Mouse (Mus musculus) forebrain, embryonic 14.5 days (tissue): ENCODE measurements at regions not wholly inside any gene's neighbourhood (a gene's known extent, or its start where the extent isn't known, plus 50 kb on each side); places are given as distances from the start of the nearest gene placed in this dataset.
A peak's percentile ranks its signal among the peaks of the same experiment; 100 is the strongest.

Experiments used
- ATAC-seq: fragments of 200-750 bp; cut with Nextera tagmentation; 2 replicates; pipeline ENCODE4 v1.8.0; 2017; ENCODE audit warnings: mild to moderate bottlenecking, moderate library complexity
- DNase-seq: peaks from one replicate; pipeline ENCODE4 v3.0.0-alpha.2; 2015; ENCODE audit warnings: low spot score
- H3K27ac ChIP-seq: fragments of 300-500 bp; sonication (generic); 2 replicates; pipeline ENCODE4 v1.5.1; 2014; ENCODE audit warnings: low read depth, mild to moderate bottlenecking, control low read depth, low read length, moderate library complexity
- H3K27me3 ChIP-seq: fragments of 300-500 bp; sonication (generic); replicated peaks from 2 replicates; pipeline ENCODE4 v1.6.1; 2014; ENCODE audit warnings: low read length, control low read depth, mixed read lengths; ENCODE audit not compliant: control insufficient read depth, insufficient read depth
- H3K36me3 ChIP-seq: fragments of 300-500 bp; sonication (generic); 2 replicates; pipeline ENCODE4 v1.6.1; 2014; ENCODE audit warnings: low read length, control low read depth; ENCODE audit not compliant: control insufficient read depth, insufficient read depth
- H3K4me1 ChIP-seq: fragments of 300-500 bp; sonication (generic); 2 replicates; pipeline ENCODE4 v1.6.1; 2014; ENCODE audit warnings: antibody characterized with exemption, low read length, control low read depth; ENCODE audit not compliant: control insufficient read depth, insufficient read depth
- H3K4me2 ChIP-seq: fragments of 300-500 bp; sonication (generic); 2 replicates; pipeline ENCODE4 v1.6.1; 2014; ENCODE audit warnings: mild to moderate bottlenecking, control low read depth, low read length
- H3K4me3 ChIP-seq: fragments of 300-500 bp; sonication (generic); 2 replicates; pipeline ENCODE4 v1.5.1; 2014; ENCODE audit warnings: low read depth, low read length, control low read depth
- H3K9ac ChIP-seq: fragments of 300-500 bp; sonication (generic); 2 replicates; pipeline ENCODE4 v1.6.1; 2014; ENCODE audit warnings: mild to moderate bottlenecking, low read length, control low read depth, moderate library complexity
- H3K9me3 ChIP-seq: fragments of 300-500 bp; sonication (generic); replicated peaks from 2 replicates; pipeline ENCODE4 v1.6.1; 2016; ENCODE audit warnings: low read length, control low read depth, mixed read lengths; ENCODE audit not compliant: control insufficient read depth
- WGBS: fragments of 180-500 bp; shearing (Covaris S2); extraction: QIAGEN DNeasy Blood & Tissue Kit; methylation state at CpG from one replicate; pipeline ENCODE4 v1.1.7; 2014; 5-methylcytosine and 5-hydroxymethylcytosine counted together

- ATAC-seq (peak; percentile 41; the same call in 1 of the 2 replicates), DNase-seq (peak; percentile 51)
- Histone ChIP-seq H3K36me3 (no peaks in the 10 kb centered on the region), H3K4me2 (peak overlapping the region; percentile 62), H3K9me3 (no peaks in the 10 kb centered on the region), H3K4me3 (peak overlapping the region; percentile 26), H3K4me1 (peaks cover 23% of the 10 kb centered on the region), H3K9ac (peak overlapping the region; percentile 55; the same call in 1 of the 2 replicates), H3K27me3 (no peaks in the 10 kb centered on the region), H3K27ac (peak overlapping the region; percentile 70; the same call in 1 of the 2 replicates)
- 2% methylated on average over 12 of the region's 12 CpGs for WGBS
Observed at GRCm38 (mm10) chr7:37336171-37336850, 437.1 kb downstream of the Zfp536 start.

DNA sequence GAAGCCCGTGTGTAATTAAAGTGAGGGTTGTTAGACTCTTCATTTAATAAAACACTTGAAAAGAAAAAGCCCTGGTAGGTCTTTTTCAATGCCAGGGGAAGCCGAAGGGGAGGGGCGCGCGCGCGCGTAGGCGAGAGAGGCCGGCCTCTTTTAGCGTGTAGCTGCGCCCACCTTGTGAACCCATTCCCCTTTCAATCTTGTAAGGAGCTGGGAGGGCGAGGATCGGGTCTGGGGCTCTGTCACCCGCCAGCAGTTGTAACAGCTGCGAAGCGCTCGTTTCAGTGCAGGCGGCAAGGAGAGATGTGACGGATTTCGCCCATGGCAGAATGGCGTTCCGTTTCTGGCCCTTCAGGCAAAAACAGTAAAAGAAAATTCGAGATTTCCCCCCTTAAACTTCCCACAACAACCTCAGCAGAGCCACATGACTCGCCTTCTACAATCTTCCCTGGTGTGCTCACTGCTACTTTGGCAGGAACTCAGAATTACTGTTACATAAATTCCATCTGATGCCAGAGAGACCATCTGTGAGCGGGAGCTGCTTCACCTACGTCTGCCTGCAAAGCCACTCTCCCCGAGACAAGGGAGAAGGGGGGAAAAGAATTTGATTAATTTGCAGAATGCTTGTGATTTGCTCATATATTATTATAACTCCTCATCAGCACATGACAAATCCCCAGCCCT lies 436.4 kb downstream of the Zfp536 start:
- H3K9me3 ChIP-seq = no peaks in the 10 kb centered on the region
- H3K36me3 ChIP-seq = no peaks in the 10 kb centered on the region
- peak overlapping the region; percentile 62 for H3K4me2 ChIP-seq
- whole genome bisulfite sequencing = 3% methylated on average over 28 of the region's 28 CpGs
- H3K4me1 ChIP-seq = peaks cover 23% of the 10 kb centered on the region
- H3K27me3 ChIP-seq = no peaks in the 10 kb centered on the region
- ATAC-seq = peak; percentile 80
- H3K9ac ChIP-seq = peak overlapping the region; percentile 55
- DNase-seq = peak; percentile 92
- H3K4me3 ChIP-seq = peak overlapping the region; percentile 26
- H3K27ac ChIP-seq = peak overlapping the region; percentile 70

DNA sequence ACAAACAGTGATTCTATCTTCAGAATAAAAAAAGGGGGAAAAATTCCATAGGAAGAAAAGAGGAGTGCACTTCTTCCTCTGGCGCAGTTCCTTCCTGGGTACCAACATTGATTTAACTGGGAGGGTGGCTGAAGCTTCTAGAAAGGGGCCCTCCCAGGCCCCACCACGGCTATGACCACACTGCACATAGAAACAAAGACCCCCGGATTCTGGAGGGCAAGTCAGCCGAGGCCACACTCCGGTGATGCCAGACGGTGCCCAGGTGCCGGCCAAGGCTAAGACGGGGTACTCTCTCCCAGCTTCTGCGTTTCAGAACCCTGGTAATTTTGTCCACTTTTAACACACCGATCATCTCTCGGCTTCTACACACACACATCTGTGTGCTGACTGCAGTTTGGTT lies 435.8 kb downstream of the Zfp536 start:
- ATAC-seq = peak; percentile 38; the same call in 1 of the 2 replicates
- H3K9ac ChIP-seq = peak overlapping the region; percentile 55; the same call in 1 of the 2 replicates
- peaks cover 26% of the 10 kb centered on the region for H3K4me1 ChIP-seq
- H3K36me3 ChIP-seq = no peaks in the 10 kb centered on the region
- no peaks in the 10 kb centered on the region for H3K27me3 ChIP-seq
- peak overlapping the region; percentile 70 for H3K27ac ChIP-seq
- H3K4me3 ChIP-seq = no peak overlapping the region
- peak overlapping the region; percentile 62 for H3K4me2 ChIP-seq
- DNase-seq = no peak
- WGBS = 29% methylated on average over 11 of the region's 11 CpGs
- no peaks in the 10 kb centered on the region for H3K9me3 ChIP-seq

GRCm38 (mm10) chr7:37338067-37338501 lies 435.4 kb downstream of the Zfp536 start:
- no peak overlapping the region for H3K4me3 ChIP-seq
- H3K4me2 ChIP-seq = peak overlapping the region; percentile 62
- no peaks in the 10 kb centered on the region for H3K36me3 ChIP-seq
- no peaks in the 10 kb centered on the region for H3K27me3 ChIP-seq
- ATAC-seq (no peak), DNase-seq (peak; percentile 54)
- H3K4me1 ChIP-seq = peaks cover 30% of the 10 kb centered on the region
- H3K9ac ChIP-seq = peak overlapping the region; percentile 55; the same call in 1 of the 2 replicates
- H3K9me3 ChIP-seq = no peaks in the 10 kb centered on the region
- 6% methylated on average over 11 of the region's 11 CpGs for WGBS
- H3K27ac ChIP-seq = peak overlapping the region; percentile 70; the same call in 1 of the 2 replicates

- Histone ChIP-seq H3K9me3 (no peaks in the 10 kb centered on the region), H3K27ac (0 out of 2 replicates have a peak overlapping the region, but pooled peaks have one; percentile 33), H3K36me3 (no peaks in the 10 kb centered on the region), H3K4me2 (peak overlapping the region; percentile 67), H3K4me3 (peak overlapping the region; percentile 22), H3K4me1 (peaks cover 28% of the 10 kb centered on the region), H3K27me3 (no peaks in the 10 kb centered on the region), H3K9ac (peak overlapping the region; percentile 63)
- ATAC-seq (peak; percentile 13), DNase-seq (peak; percentile 52)
- WGBS = 15% methylated on average over 11 of the region's 11 CpGs
Observed at GRCm38 (mm10) chr7:37342613-37343012, 430.8 kb downstream of the Zfp536 start.

DNA sequence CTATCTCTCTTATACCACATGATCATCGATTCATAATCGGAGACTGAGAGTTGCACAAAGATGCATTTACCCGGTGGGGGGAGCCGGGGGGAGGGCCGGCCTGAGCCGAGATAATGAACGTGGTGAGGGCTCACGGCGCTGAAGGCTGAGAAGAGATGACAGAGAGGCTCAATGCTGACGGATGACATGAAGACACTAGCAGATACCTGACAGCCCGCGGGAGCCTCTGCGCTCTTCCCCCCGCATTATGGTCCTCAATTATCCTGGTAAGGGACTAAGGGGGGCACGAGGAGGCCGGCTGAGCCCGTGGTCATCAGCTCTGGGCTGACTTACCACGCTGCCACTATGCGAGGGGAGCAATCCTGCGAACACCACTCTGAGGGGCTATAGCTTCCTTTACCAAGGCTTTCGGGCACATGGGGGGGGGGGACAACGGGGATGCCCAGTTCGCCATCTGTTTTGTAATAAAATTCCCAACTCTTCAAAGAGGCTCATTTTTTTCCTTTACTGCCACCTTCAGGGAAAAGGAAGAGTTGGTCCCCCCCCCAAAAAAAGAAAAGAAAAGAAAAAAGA lies 430.3 kb downstream of the Zfp536 start:
- DNase-seq = peak; percentile 64
- H3K27ac ChIP-seq = peak overlapping the region; percentile 33; the same call in 1 of the 2 replicates
- peak overlapping the region; percentile 63 for H3K9ac ChIP-seq

DNA sequence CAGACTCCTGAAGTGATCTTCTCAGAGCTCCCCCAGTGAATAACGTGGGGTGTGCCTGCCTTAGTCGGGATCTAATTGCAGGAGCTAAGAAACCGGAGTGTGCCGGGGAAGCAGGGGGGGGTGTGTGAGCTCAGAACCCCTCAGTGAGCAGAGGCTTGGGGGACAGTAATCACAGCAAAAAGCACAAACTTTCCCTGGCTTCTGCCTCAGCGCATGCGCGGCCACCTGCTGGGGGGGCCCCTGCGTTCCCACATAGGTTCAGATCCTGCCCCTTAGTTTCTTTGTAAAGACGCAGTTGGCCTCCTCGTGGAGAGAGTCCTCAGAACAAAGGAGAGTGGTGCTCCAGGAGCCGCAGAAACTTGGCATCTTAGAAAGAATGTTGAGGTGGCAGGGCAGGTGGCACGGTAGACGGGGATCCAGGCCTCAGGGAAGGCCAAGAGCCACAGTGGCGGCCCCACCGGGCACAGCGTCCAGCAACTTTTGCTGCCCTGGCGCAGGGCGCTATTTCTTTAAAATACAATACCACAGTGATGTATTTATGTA lies 429.7 kb downstream of the Zfp536 start:
- Histone ChIP-seq H3K9ac (peak overlapping the region; percentile 21), H3K4me2 (peak overlapping the region; percentile 67), H3K36me3 (no peaks in the 10 kb centered on the region), H3K9me3 (no peaks in the 10 kb centered on the region), H3K27me3 (no peaks in the 10 kb centered on the region), H3K4me1 (peaks cover 18% of the 10 kb centered on the region), H3K27ac (no peak overlapping the region), H3K4me3 (peak overlapping the region; percentile 22; the same call in 1 of the 2 replicates)
- DNase-seq (peak; percentile 41), ATAC-seq (peak; percentile 30; the same call in 1 of the 2 replicates)
- WGBS = 20% methylated on average over 18 of the region's 18 CpGs

More for the DNA sequence above, 430.3 kb downstream of the Zfp536 start:
- 10% methylated on average over 23 of the region's 23 CpGs for WGBS
- Histone ChIP-seq H3K9me3 (no peaks in the 10 kb centered on the region), H3K27me3 (no peaks in the 10 kb centered on the region), H3K4me2 (peak overlapping the region; percentile 67), H3K36me3 (no peaks in the 10 kb centered on the region), H3K4me1 (peaks cover 23% of the 10 kb centered on the region), H3K4me3 (peak overlapping the region; percentile 22)
- ATAC-seq = peak; percentile 43

DNA sequence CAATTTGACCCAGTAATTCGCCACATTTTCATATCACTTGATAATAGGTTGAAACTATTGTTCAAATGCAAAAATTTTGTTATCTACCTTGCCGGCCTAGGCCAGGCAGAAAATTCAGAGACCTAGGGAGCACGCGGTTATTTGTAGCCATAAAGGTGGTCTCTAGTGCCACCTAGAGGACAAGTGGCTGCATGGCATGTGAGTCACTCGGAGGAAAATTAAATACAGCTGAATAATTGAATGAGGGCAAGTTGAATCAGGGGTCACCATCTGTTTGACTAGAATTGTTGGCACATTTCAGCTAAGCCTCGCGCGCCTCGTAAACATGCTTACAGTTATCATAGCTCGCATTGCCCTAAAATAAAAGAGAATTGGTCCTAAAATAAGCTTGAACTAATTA lies 427.4 kb downstream of the Zfp536 start:
- ATAC-seq = peak; percentile 54
- H3K27ac ChIP-seq = no peak overlapping the region
- WGBS = 4% methylated on average over 10 of the region's 10 CpGs

More for the DNA sequence above, 427.4 kb downstream of the Zfp536 start:
- Histone ChIP-seq H3K4me1 (peaks cover 17% of the 10 kb centered on the region), H3K36me3 (no peaks in the 10 kb centered on the region), H3K27me3 (no peaks in the 10 kb centered on the region), H3K4me2 (no peak overlapping the region), H3K9ac (no peak overlapping the region), H3K4me3 (no peak overlapping the region), H3K9me3 (no peaks in the 10 kb centered on the region)
- peak; percentile 91 for DNase-seq
